Mouse (Mus musculus) erythroblast, adult 5-6 weeks (primary cell): ENCODE measurements around the gene Lamb3. TPM values are rescaled to one million over a fixed set of nuclear protein-coding genes. Genes with fewer than 3 reads are reported as not detected.

Experiments used
- total RNA-seq, 2 experiments: library from RNA; stranded (forward) in 1 of 2; stranded (reverse) in 1 of 2; fragments of 150-400 nt in 1 of 2; fragments of 200-764, 138-1000 nt in 1 of 2; gene quantifications; 2 replicates each; pipeline versions ENCODE4 v1.2.3 to v1.2.4; 2015 to 2017; ENCODE audit warnings: low replicate concordance in 2 of 2

Gene Lamb3
- total RNA-seq, 2 experiments from 2014 or later: 0.58 to 4.1 TPM

Other genes starting within 250 kb of the Lamb3 start
- gene Syt14, start 171.9 kb upstream of the Lamb3 start, total RNA-seq (2015; ENCODE audit: low replicate concordance): 17.1 and 18.8 TPM in 2 replicates
- 31.9 and 41.0 TPM in 2 replicates for gene Syt14, start 171.9 kb upstream of the Lamb3 start, total RNA-seq (2017; ENCODE audit: low replicate concordance)
- gene Diexf, start 77.4 kb upstream of the Lamb3 start, total RNA-seq (2015; ENCODE audit: low replicate concordance): 1.9 and 12.7 TPM in 2 replicates
- gene Diexf, start 77.4 kb upstream of the Lamb3 start, total RNA-seq (2017; ENCODE audit: low replicate concordance): 2.7 and 2.8 TPM in 2 replicates
- not detected in 2 replicates for gene Irf6, start 54.6 kb upstream of the Lamb3 start, total RNA-seq (2015; ENCODE audit: low replicate concordance)
- gene Irf6, start 54.6 kb upstream of the Lamb3 start, total RNA-seq (2017; ENCODE audit: low replicate concordance): 0.42 TPM in 1 of 2 replicates, not detected in the other
- gene A130010J15Rik, start 39.7 kb upstream of the Lamb3 start, total RNA-seq (2015; ENCODE audit: low replicate concordance): 2.9 and 5.0 TPM in 2 replicates
- gene A130010J15Rik, start 39.7 kb upstream of the Lamb3 start, total RNA-seq (2017; ENCODE audit: low replicate concordance): 1.3 and 1.4 TPM in 2 replicates
- gene Traf3ip3, start 6.0 kb upstream of the Lamb3 start, total RNA-seq (2015; ENCODE audit: low replicate concordance): 11.9 and 23.1 TPM in 2 replicates
- 18.1 and 40.7 TPM in 2 replicates for gene Traf3ip3, start 6.0 kb upstream of the Lamb3 start, total RNA-seq (2017; ENCODE audit: low replicate concordance)
- 55.6 and 58.0 TPM in 2 replicates for gene Hsd11b1, start 56.4 kb downstream of the Lamb3 start, total RNA-seq (2015; ENCODE audit: low replicate concordance)
- gene Hsd11b1, start 56.4 kb downstream of the Lamb3 start, total RNA-seq (2017; ENCODE audit: low replicate concordance): 11.5 and 18.0 TPM in 2 replicates
- gene G0s2, start 65.5 kb downstream of the Lamb3 start, total RNA-seq (2015; ENCODE audit: low replicate concordance): 13.3 and 13.4 TPM in 2 replicates
- gene G0s2, start 65.5 kb downstream of the Lamb3 start, total RNA-seq (2017; ENCODE audit: low replicate concordance): 15.5 and 16.6 TPM in 2 replicates
- gene Camk1g, start 162.6 kb downstream of the Lamb3 start, total RNA-seq (2015; ENCODE audit: low replicate concordance): not detected in 2 replicates
- gene Camk1g, start 162.6 kb downstream of the Lamb3 start, total RNA-seq (2017; ENCODE audit: low replicate concordance): not detected in 2 replicates